Mouse (Mus musculus) heart, adult 2 months (tissue): ENCODE data around the gene Gm13271.
"Not testable (repeated sequence)": the region's sequence is repeated elsewhere in the genome, so short reads cannot be mapped to it uniquely, and the experiment has no call there.

Source experiments
- CTCF ChIP-seq: fragments of 200-600 bp; IDR thresholded peaks from 2 replicates; pipeline ENCODE4 v1.8.1; 2022; ENCODE audit warnings: antibody characterized with exemption, mild to moderate bottlenecking, moderate library complexity
- EP300 ChIP-seq: fragments of 200-500 bp; IDR thresholded peaks from 2 replicates; pipeline ENCODE4 v1.6.1; 2011; ENCODE audit warnings: low read depth, low read length, control low read depth; ENCODE audit not compliant: insufficient read depth
- POLR2A ChIP-seq: fragments of 200-500 bp; IDR thresholded peaks from 2 replicates; pipeline ENCODE4 v1.6.1; 2011; ENCODE audit warnings: mild to moderate bottlenecking, low read depth, low read length, control low read depth; ENCODE audit not compliant: insufficient read depth

DNA sequence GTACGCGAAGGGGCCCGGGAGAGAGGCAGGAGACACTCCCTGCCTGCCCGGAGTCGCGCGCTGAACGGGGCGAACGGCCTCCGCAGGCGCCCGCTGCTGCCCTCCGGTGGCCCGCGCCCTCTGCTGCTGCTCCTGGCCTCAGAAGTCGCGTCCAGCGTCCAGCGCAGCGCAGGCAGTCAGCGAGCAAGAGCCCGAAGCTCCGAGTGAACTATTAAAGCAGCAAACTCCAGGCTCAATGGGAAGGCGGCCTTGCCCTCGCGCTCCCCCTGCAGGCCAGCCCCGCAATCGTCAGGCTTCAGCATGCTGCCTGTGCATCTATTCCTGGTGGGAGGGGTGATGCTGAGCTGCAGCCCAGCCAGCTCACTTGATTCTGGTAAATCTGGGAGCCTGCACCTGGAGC is 24.9 kb downstream of the Gm13271 start, which contains the start of gene Gm13272:
- not testable (repeated sequence) for TF ChIP-seq CTCF, EP300, POLR2A
